Mouse (Mus musculus) ES-Bruce4 (cell line): ENCODE measurements at regions not wholly inside any gene's neighbourhood (a gene's known extent, or its start where the extent isn't known, plus 50 kb on each side); places are given as distances from the start of the nearest gene placed in this dataset.

Experiments
- CTCF ChIP-seq: IDR thresholded peaks from one replicate; pipeline ENCODE4 v1.8.1; 2011; ENCODE audit warnings: low read depth, low read length
- EP300 ChIP-seq: IDR thresholded peaks from 2 replicates; pipeline ENCODE4 v1.6.1; 2011; ENCODE audit warnings: low read depth, low read length; ENCODE audit not compliant: insufficient read depth
- POLR2A ChIP-seq: IDR thresholded peaks from one replicate; pipeline ENCODE4 v1.8.1; 2011; ENCODE audit warnings: low read length; ENCODE audit not compliant: insufficient read depth

DNA sequence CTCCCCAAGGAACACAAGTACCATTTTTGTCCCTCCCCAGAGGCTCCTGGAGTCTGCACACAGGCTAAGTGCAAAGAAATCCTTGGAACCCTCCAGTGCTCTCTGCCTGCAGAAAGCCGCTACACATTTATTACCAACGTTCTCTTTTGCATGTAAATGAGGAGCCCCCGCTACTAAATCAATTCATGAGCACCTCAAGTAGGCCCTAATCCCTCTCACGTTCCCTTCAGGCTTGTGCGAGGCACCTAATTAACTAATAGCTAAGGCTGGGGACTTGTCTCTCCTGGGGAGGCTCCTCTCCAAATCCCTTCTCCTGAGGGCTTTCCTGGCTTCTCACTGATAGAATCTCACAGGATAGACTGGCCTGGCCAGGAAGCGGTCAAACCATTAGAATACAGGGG, 568.6 kb upstream of the Adam5 start:
- TF ChIP-seq CTCF (no peak), POLR2A (no peak), EP300 (no peak)
